ENCODE assay signal across 11 mouse cellular contexts in genomic region chr11:82567014-82567685, GRCm38 (mm10).
A peak's percentile ranks its signal among the peaks of the same experiment; 100 is the strongest.
DNase-seq lines count a peak whose midpoint lies in the region; ATAC-seq lines count a peak whose summit lies in the region.
"Had no signal": no experiment of that assay in that cellular context is flagged by ENCODE, and none has a peak within 500 bp of the region (broad histone marks: within the 10 kb centered on the region; RNA-seq: fewer than 3 reads in every experiment).

No protein-coding gene starts in this region.

- DNase-seq in forebrain, embryonic 11.5 days (ENCODE audit: low spot score): no peak
- DNase-seq in kidney, postnatal 10 days: peak; percentile 72
- DNase-seq in kidney, adult 9 months: no peak
- DNase-seq in neural tube, embryonic 10.5 days (ENCODE audit: extremely low spot score, low spot score): no peak
- peak; percentile 10 for DNase-seq in skeletal muscle tissue, adult 2 months (ENCODE audit: low read depth, low spot score)
- DNase-seq in natural killer cell, adult 2 months (ENCODE audit: low spot score in 2 of 2): no peak
- DNase-seq: thymus, adult 2 months had no signal

- ATAC-seq in forebrain, embryonic 13.5 days: no peak
- ATAC-seq in forebrain, embryonic 11.5 days (replicated peaks; ENCODE audit: low FRiP score): no peak
- ATAC-seq in neural tube, embryonic 13.5 days (ENCODE audit: low read depth): no peak
- ATAC-seq: lung, postnatal 0 days had no signal

- no peaks in the 10 kb centered on the region for H3K36me3 ChIP-seq in forebrain, embryonic 13.5 days (ENCODE audit: poor library complexity, severe bottlenecking)
- H3K36me3 ChIP-seq in forebrain, embryonic 11.5 days (ENCODE audit: control insufficient read depth, insufficient read depth, low read length): no peaks in the 10 kb centered on the region
- H3K36me3 ChIP-seq in neural tube, embryonic 13.5 days: no peaks in the 10 kb centered on the region
- H3K36me3 ChIP-seq: embryonic facial prominence, embryonic 15.5 days had no signal

- peaks cover 12% of the 10 kb centered on the region; the same call in 1 of the 2 replicates for H3K27me3 ChIP-seq in forebrain, embryonic 13.5 days
- H3K27me3 ChIP-seq in forebrain, embryonic 11.5 days (ENCODE audit: control insufficient read depth, insufficient read depth, low read length): no peaks in the 10 kb centered on the region
- H3K27me3 ChIP-seq in neural tube, embryonic 13.5 days: peaks cover 33% of the 10 kb centered on the region
- H3K27me3 ChIP-seq: embryonic facial prominence, embryonic 15.5 days had no signal

- peak overlapping the region; percentile 24 for H3K9ac ChIP-seq in forebrain, embryonic 13.5 days
- no peak overlapping the region for H3K9ac ChIP-seq in forebrain, embryonic 11.5 days (ENCODE audit: low read length)
- H3K9ac ChIP-seq in neural tube, embryonic 13.5 days: no peak overlapping the region
- H3K9ac ChIP-seq: embryonic facial prominence, embryonic 15.5 days had no signal

- H3K27ac ChIP-seq in forebrain, embryonic 13.5 days: no peak overlapping the region
- H3K27ac ChIP-seq in forebrain, embryonic 11.5 days (ENCODE audit: low read depth, low read length): no peak overlapping the region
- peak overlapping the region; percentile 35 for H3K27ac ChIP-seq in neural tube, embryonic 13.5 days (replicated peaks)
- H3K27ac ChIP-seq: embryonic facial prominence, embryonic 15.5 days had no signal

- no peak overlapping the region for H3K4me2 ChIP-seq in forebrain, embryonic 13.5 days
- no peak overlapping the region for H3K4me2 ChIP-seq in forebrain, embryonic 11.5 days (ENCODE audit: low read depth, low read length, severe bottlenecking)
- no peak overlapping the region for H3K4me2 ChIP-seq in neural tube, embryonic 13.5 days
- H3K4me2 ChIP-seq: embryonic facial prominence, embryonic 15.5 days had no signal

- WGBS in forebrain, embryonic 13.5 days: 54% methylated on average over 9 of the region's 9 CpGs
- 68% methylated on average over 9 of the region's 9 CpGs for WGBS in forebrain, embryonic 11.5 days
- WGBS in neural tube, embryonic 13.5 days: 57% methylated on average over 9 of the region's 9 CpGs

- H3K4me3 ChIP-seq in forebrain, embryonic 13.5 days: no peak overlapping the region
- no peak overlapping the region for H3K4me3 ChIP-seq in forebrain, embryonic 11.5 days (ENCODE audit: low read depth, low read length)
- H3K4me3 ChIP-seq in neural tube, embryonic 13.5 days: no peak overlapping the region
- H3K4me3 ChIP-seq: embryonic facial prominence, embryonic 15.5 days had no signal

- peaks cover 37% of the 10 kb centered on the region for H3K4me1 ChIP-seq in forebrain, embryonic 13.5 days
- H3K4me1 ChIP-seq in forebrain, embryonic 11.5 days (replicated peaks; ENCODE audit: control insufficient read depth, insufficient read depth, low read length): no peaks in the 10 kb centered on the region
- peaks cover 79% of the 10 kb centered on the region for H3K4me1 ChIP-seq in neural tube, embryonic 13.5 days (replicated peaks)

- H3K9me3 ChIP-seq in forebrain, embryonic 13.5 days (replicated peaks): no peaks in the 10 kb centered on the region
- no peaks in the 10 kb centered on the region for H3K9me3 ChIP-seq in forebrain, embryonic 11.5 days (ENCODE audit: control insufficient read depth, low read length)
- H3K9me3 ChIP-seq in neural tube, embryonic 13.5 days: no peaks in the 10 kb centered on the region
- H3K9me3 ChIP-seq: embryonic facial prominence, embryonic 15.5 days had no signal

Comparison
In these comparisons a context has a peak if more than half of its experiments do, and no peak if none do; other contexts are left out.
1. DNase-seq: peak in kidney, postnatal 10 days (single experiment) and skeletal muscle tissue, adult 2 months (single experiment); none in forebrain, embryonic 11.5 days (single experiment), kidney, adult 9 months (single experiment), neural tube, embryonic 10.5 days (single experiment) and natural killer cell, adult 2 months (0 of 2).